Mouse (Mus musculus) cerebellum, adult 11 months (tissue): ENCODE measurements around the gene Fbxl4.
"Not testable (repeated sequence)": the region's sequence is repeated elsewhere in the genome, so short reads cannot be mapped to it uniquely, and the experiment has no call there.

ENCODE experiments used
- DNase-seq: peaks from one replicate; pipeline ENCODE4 v3.0.0; 2022

Gene Fbxl4

GRCm38 (mm10) chr4:22357266-22357930, at the start of gene Fbxl4:
Fbxl4 (plus strand) TSS chr4:22357543.
- DNase-seq: peak; percentile 81

DNA sequence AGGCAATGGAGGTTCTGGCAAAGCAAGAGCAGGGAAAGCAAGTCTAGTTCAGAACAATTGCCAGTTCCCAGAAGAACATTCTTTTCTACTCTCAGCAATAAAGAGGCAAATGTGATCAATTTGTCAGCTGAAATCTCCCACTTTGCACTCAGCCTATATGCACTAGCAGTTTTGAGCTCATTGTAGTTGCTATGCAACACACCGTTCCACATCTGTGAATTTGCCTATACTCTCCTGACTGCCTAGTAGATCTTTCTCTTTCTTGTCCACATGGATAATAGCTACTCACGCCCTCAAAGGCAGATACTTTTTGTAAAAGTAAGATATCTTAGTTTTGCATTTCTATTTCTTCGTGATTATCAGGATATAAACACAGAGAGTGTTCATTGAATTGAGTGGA, 42.8 kb upstream of the Fbxl4 start:
- no peak for DNase-seq

- DNase-seq: no peak
These were observed 14.3 kb upstream of the Fbxl4 start for GRCm38 (mm10) chr4:22342816-22343573.

DNA sequence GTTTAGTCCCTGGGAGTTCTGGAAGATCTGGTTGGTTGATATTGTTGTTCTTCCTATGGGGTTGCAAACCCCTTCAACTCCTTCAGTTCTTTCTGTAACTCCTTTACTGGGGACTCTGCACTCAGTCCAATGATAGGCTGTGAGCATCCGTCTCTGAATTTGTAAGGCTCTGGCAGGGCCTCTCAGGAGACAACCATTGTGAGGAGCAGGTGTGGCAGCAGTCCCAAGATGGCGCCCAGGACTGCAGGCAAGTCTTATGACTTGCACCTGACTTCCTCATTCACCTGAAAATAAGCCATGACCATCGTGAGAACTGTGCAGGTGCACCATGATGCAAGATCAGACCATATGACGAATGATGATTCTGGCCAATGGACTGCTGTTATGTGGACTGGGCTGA, 8.3 kb upstream of the Fbxl4 start:
- not testable (repeated sequence) for DNase-seq

DNA sequence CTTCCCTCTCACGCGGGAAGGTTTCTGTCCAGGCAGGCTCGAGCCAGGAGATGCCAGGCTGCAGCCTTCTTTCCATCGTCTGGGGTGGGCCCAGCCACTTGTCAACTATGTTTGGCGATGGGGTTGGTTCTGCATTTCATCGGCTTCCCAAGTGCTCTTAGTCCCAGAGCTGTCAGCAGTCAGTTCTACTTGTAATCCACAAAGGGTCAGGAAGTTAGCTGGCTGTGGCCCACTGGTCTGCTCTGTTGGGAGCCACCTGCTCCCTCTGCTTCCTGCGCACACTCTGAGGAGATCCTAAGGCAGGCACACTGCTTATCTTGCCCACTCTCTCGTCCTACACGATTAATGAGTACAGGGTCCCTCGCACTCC, 573 bp downstream of the Fbxl4 start:
- no peak for DNase-seq

DNA sequence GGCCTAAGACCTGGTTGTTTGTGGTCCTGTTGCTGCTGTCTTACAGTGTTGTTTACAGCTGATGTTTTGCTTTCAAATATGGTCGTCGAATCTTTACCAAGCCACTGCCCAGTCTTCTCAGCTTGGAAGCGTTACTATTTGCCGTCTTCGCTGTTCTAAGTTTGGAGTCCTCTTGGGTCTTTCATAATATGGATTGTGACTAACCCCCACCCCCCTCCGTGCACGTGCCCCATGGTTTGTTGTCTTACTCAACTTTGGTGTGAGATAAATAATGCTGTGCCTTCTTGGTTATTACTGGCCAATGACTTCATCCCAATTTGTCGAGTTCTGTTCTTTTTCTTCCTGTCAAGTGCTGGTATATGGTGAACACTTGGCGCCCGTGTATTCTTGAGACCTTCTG, 1.1 kb downstream of the Fbxl4 start:
- DNase-seq: no peak

DNA sequence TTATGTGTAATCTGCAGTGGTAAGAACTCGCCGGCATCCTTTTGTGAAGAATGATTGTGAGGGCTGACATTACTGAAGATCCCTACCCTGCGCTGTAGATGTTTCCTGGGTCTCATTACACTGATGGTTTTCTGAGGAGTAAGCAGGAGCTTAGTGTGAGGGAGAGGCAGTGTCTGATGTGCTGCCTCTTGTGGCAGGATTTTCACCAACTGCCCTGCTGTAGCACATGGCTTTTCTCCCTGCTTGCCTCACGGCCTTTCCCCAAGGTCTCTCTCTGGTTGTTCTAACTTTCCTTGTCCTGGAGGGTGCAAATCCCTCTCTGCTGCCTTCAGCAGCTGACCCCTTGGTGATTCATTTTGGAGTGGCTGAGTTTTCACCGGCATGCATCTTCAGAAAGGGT, 10.0 kb downstream of the Fbxl4 start:
- DNase-seq: no peak

- no peak for DNase-seq
These were observed 21.2 kb downstream of the Fbxl4 start for GRCm38 (mm10) chr4:22378516-22378915.

- DNase-seq: no peak
These were observed 23.3 kb downstream of the Fbxl4 start for GRCm38 (mm10) chr4:22380646-22381045.

- no peak for DNase-seq
These were observed 26.4 kb downstream of the Fbxl4 start for GRCm38 (mm10) chr4:22383528-22384265.

DNA sequence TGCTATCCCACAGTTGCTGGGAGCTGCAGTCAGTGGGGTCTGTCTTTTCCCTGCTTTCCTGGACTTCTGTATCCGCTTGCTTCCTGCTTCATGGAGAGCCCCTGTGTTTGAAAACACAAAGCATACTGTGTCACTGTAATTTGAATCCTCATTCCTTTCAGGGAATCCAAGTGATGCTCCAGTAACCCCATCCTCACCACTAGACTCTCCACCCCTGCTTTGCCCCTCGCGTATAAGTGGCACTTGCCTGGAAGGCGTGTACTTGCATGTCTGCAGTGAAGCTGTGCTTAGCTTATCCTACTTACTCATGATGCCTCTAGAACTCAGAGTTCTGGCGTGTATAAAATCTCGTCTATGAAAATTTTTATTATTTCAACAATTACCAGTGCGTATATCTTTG, 32.7 kb downstream of the Fbxl4 start:
- no peak for DNase-seq

DNA sequence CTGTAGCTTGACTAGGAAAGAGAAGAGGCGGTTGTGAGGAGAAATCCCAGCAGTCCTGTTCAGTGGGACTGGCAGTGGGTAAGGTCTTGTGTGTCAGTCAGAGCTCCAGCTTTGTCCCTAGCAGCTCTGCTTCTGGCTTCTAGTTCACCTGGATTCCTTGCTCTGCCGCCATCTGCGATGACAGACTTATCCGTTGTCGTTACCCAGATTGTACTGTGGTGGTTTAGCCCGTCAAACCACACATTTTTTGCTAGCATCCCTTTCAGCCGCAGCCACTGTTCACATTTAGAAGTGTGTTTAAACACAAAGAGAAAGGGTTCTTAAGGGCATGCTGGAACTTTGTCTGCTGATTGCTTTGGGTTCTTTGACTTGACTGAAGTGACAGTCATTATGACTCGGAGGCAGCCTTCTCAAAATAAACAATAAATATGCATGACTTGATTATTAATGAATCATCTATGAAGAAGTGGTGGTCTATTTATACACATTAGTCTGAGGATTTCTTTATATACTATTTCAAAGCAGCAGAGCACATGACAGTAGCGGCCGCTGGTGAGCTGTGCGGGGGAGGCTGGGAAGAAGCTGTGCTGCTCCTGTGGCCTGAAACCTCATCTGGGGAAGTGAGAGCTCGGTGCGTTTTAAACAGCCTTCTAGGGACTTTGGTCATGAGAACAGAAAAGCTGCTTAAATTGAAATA, 35.6 kb downstream of the Fbxl4 start:
- no peak for DNase-seq

GRCm38 (mm10) chr4:22395404-22395803, 38.1 kb downstream of the Fbxl4 start:
- DNase-seq: no peak

- no peak for DNase-seq
These were observed 39.2 kb downstream of the Fbxl4 start for GRCm38 (mm10) chr4:22396484-22397000.

- no peak for DNase-seq
These were observed 39.7 kb downstream of the Fbxl4 start for GRCm38 (mm10) chr4:22397003-22397402.

DNA sequence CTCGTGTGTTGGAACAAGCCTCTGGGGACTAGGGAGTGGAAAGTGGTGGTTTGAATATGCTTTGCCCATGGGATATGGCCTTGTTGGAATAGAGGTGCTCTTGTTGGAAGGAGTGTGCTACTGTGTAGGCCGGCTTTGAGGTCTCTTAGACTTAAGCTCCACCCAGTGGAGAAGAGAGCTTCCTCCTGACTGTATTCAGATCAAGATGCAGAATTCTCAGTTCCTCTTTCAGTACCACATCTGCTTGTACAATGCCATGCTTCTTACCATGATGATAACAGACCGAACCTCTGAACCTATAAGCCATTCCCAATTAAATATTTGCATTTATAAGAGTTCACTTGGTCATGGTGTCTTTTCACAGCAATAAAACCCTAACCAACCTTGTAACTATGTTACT, 44.7 kb downstream of the Fbxl4 start:
- no peak for DNase-seq

DNA sequence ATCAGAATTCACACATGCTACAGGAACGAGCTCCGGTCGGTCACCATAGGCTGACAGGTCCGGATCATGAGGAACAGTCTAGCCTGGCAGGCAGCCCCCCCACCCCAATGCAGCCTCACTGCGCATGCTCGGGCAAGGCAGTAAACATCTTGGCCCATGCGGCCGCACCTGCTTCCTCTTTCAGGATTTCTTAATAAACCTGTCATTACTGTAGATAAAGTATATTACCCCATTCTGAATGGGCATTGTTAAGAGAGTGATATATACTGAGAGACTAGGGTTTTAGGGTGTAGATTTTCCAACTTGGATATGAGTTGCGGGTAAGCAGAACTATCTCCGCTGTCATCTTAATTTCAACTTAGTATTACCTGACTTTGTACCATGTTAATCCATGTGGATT, 45.6 kb downstream of the Fbxl4 start:
- no peak for DNase-seq

DNA sequence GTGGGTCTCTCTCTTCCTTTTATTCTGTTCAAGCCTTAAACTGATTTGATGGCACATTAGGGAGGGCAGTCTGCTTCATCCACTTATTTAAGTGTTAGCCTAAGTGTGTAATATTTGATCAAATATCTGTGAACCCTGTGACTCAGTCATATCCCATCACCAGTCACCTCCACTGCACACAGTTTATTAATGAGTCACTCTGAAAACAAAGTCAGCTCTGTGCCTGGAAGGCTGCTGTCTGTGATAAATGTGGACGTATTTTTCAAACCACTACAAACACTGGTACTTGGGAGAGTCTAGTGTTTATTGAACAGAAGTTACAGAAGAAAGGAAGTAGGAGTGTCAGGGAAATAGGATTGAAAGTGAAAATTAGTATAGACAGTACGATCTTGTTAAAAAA, 63.3 kb downstream of the Fbxl4 start:
- DNase-seq: no peak

GRCm38 (mm10) chr4:22422400-22422799, 65.1 kb downstream of the Fbxl4 start:
- no peak for DNase-seq

GRCm38 (mm10) chr4:22428150-22428549, 70.8 kb downstream of the Fbxl4 start:
- DNase-seq: no peak

GRCm38 (mm10) chr4:22469575-22469974, 112.2 kb downstream of the Fbxl4 start:
- DNase-seq: no peak

- DNase-seq: no peak
These were observed 119.8 kb downstream of the Fbxl4 start for GRCm38 (mm10) chr4:22476967-22477710.
